Mouse (Mus musculus) monocyte, adult 2 months (primary cell): ENCODE measurements at regions not wholly inside any gene's neighbourhood (a gene's known extent, or its start where the extent isn't known, plus 50 kb on each side); places are given as distances from the start of the nearest gene placed in this dataset.

Experiments used
- DNase-seq, 2 experiments: peaks; one replicate each; pipeline ENCODE4 v3.0.0; 2022; ENCODE audit warnings: low spot score in 2 of 2, low read depth in 1 of 2

DNA sequence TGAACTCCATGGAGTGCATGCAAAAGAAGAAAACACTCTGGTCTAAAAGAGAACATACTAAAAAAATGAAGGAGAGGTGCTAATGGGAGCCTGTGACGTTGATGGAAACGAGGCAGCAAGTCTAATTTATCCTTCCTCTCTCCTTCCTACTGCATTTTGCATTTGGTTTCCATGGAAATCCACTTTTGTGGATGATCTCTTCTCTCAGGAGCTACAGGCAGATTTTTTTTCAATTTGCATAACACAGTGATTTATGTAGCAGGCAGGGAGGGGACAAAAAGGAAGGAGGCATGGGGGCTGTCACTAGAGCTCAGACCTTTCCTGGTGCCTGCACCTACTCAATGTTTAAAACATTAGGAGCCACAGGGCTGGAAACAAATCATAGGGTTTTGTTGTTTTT, 167.7 kb upstream of the Atp10a start:
- DNase-seq = no peak
